Mouse (Mus musculus) hindbrain, embryonic 15.5 days (tissue): ENCODE measurements around the gene Clrn2. TPM values are rescaled to one million over a fixed set of nuclear protein-coding genes. Genes with fewer than 3 reads are reported as not detected.

Experiments
- polyA plus RNA-seq: library from polyadenylated mRNA; unstranded; fragments of >200 nt; fragmentation: Nextera tagmentation; extraction: Ambion mirVana; gene quantifications from 2 replicates; pipeline ENCODE4 v1.2.1, GENCODE M21; 2015

Clrn2 gene
- polyA plus RNA-seq, 1 experiment from 2014 or later: 0.38 TPM

Other genes with a start within 250 kb of the Clrn2 start
- 131 and 132 TPM in 2 replicates for gene Qdpr, start 3.5 kb upstream of the Clrn2 start, polyA plus RNA-seq
- gene Lap3, start 39.6 kb downstream of the Clrn2 start, polyA plus RNA-seq: 35.0 and 35.4 TPM in 2 replicates
- 249 and 253 TPM in 2 replicates for gene Med28, start 66.5 kb downstream of the Clrn2 start, polyA plus RNA-seq
- gene Fam184b, start 185.9 kb downstream of the Clrn2 start, polyA plus RNA-seq: 9.5 and 10.3 TPM in 2 replicates
- gene Ncapg, start 216.2 kb downstream of the Clrn2 start, polyA plus RNA-seq: 8.2 and 10.5 TPM in 2 replicates